Mouse (Mus musculus): ENCODE results near the gene Mios. TPM values are rescaled to one million over a fixed set of nuclear protein-coding genes. Genes with fewer than 3 reads are reported as not detected.
A peak's percentile ranks its signal among the peaks of the same experiment; 100 is the strongest.

The Mios gene
- 10 to 100 TPM; 22.1 to 24.3 TPM for total RNA-seq (2021)
- long read RNA-seq, experiment 1, transcript Mios-201 (12 exons, 3,710 nt): major isoform, 15 of 25 reads
- long read RNA-seq, experiment 1, partial matches to known transcripts: 1 of 25 reads
- long read RNA-seq, experiment 1, other reads (novel, unspliced or antisense): 9 of 25 reads
- long read RNA-seq, experiment 2, transcript Mios-201 (12 exons, 3,710 nt): major isoform, 24 of 28 reads
- long read RNA-seq, experiment 2, partial matches to known transcripts: 1 of 28 reads
- long read RNA-seq, experiment 2, other reads (novel, unspliced or antisense): 3 of 28 reads

GRCm38 (mm10) chr6:8209047-8209865 is at the start of gene Mios:
Gene Mios, plus strand, starts transcription at chr6:8209222.
- peak; percentile 71 to 81 for DNase-seq (ENCODE audit: low spot score in 2 of 2)
- intact Hi-C loops (cut with DNase I): no loop called here

GRCm38 (mm10) chr6:8160001-8160400 is 49.0 kb upstream of the Mios start:
- no peak for DNase-seq (ENCODE audit: low spot score in 2 of 2)
- intact Hi-C loops (cut with DNase I): no loop called here

GRCm38 (mm10) chr6:8164741-8165140 is 44.3 kb upstream of the Mios start:
- intact Hi-C loops (cut with DNase I): no loop called here
- no peak for DNase-seq (ENCODE audit: low spot score in 2 of 2)

GRCm38 (mm10) chr6:8172101-8172500 is 36.9 kb upstream of the Mios start:
- intact Hi-C loops (cut with DNase I): no loop called here
- no peak for DNase-seq (ENCODE audit: low spot score in 2 of 2)

- intact Hi-C loops (cut with DNase I): no loop called here
- DNase-seq (ENCODE audit: low spot score in 2 of 2): no peak
These were observed 35.0 kb upstream of the Mios start for GRCm38 (mm10) chr6:8174062-8174461.

DNA sequence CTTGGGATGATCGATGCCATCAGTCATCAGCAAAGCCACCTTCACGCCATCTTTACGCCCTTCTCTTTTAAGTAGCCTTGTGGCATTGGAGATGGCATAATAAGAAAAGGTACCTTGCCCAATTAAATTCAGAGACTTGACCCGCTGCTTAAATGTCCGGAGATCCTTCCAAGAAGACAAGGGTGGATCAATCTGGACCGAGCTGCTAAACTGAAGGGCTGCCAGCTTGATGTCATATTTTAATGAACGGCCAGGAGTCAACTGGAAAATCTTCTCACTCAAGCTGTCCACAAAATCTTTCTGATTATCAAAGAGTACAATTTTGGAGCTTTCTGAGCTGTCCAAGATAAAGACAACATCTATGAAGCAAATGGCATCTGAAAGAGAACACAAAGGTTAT is 33.7 kb upstream of the Mios start:
- DNase-seq (ENCODE audit: low spot score in 2 of 2): no peak
- intact Hi-C loops (cut with DNase I): loop anchor here (5.0 kb wide), 1 partner anchor 328 kb away; no protein-coding TSS in a partner anchor

GRCm38 (mm10) chr6:8176116-8176515 is 32.9 kb upstream of the Mios start:
- DNase-seq (ENCODE audit: low spot score in 2 of 2): no peak
- intact Hi-C loops (cut with DNase I): loop anchor here (5.0 kb wide), 1 partner anchor 329 kb away; no protein-coding TSS in a partner anchor

- intact Hi-C loops (cut with DNase I): loop anchor here (5.0 kb wide), 1 partner anchor 331 kb away; no protein-coding TSS in a partner anchor
- DNase-seq (ENCODE audit: low spot score in 2 of 2): peak; percentile 8 to 15
These were observed 30.6 kb upstream of the Mios start for GRCm38 (mm10) chr6:8178397-8178941.

DNA sequence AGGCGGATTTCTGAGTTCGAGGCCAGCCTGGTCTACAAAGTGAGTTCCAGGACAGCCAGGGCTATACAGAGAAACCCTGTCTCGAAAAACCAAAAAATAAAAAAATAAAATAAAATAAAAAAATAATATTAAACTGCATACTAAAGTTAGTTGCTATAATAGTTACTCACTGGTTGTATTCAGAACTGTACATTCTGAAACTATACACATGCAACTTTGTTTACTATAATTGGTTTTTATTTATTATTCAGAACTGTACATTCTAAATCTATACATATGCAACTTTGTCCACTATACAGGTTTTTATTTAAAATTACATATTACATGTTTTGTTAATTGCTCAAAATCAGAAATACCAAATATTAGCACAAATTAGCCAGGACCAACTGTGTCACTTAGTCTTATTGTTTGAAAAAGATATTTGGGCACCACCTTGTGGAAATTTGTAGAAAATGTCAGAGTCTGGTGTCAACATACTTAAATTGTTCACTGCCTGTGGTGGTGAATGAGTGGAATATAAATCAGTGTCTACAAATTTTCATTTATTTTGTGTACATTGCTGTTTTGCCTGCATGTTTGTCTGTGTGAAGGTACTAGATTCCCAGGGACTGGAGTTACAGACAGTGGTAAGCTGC is 20.3 kb upstream of the Mios start:
- DNase-seq (ENCODE audit: low spot score in 2 of 2): peak; percentile 47 to 63
- intact Hi-C loops (cut with DNase I): loop anchor here (5.0 kb wide), 2 partner anchors 121 to 456 kb away; no protein-coding TSS in a partner anchor

DNA sequence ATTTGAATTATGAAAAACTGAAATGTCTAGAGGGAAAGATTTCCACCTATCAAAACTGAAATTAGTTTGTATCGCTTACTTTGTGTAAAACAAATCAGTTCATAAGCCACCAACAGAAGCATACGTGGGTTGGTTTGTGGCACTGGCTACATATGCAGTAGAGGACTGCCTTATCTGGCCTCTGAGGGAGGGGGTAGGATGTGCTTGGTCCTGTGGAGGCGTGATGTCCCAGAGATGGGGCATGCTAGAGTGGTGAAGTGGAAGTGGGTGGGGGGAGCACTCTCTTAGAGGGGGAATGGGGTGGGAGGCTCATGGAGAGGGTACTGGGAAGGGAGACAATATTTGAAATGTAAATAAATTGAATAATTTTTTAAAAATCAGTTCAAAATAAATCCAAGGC is 19.1 kb upstream of the Mios start:
- intact Hi-C loops (cut with DNase I): loop anchor here (5.0 kb wide), 2 partner anchors 123 to 458 kb away; no protein-coding TSS in a partner anchor

DNA sequence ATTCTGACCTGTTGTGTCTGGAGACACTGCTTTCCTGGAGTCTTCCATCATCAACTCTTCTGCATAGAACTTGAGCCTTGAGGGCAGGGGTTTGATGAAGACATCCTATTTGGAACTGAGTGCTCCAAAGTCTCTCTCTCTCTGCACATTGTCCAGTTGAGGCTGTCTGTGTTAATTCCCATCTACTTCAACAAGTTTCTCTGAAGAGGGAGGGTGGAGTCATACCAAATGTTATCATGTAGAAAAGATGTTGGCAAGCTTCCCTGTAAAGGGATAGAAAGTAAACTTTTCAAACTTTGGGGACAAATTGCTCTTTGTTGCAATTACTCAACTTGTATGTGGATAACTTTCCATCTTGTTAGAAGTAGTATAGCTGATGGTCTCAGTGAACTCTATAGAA is 16.5 kb upstream of the Mios start, which contains the start of gene Col28a1:
Gene Col28a1 (minus strand): TSS at position 101 of the 400 bp plus-strand sequence.
- DNase-seq (ENCODE audit: low spot score in 2 of 2): no peak
- intact Hi-C loops (cut with DNase I): no loop called here

More for the DNA sequence above, 19.1 kb upstream of the Mios start:
- no peak for DNase-seq (ENCODE audit: low spot score in 2 of 2)

DNA sequence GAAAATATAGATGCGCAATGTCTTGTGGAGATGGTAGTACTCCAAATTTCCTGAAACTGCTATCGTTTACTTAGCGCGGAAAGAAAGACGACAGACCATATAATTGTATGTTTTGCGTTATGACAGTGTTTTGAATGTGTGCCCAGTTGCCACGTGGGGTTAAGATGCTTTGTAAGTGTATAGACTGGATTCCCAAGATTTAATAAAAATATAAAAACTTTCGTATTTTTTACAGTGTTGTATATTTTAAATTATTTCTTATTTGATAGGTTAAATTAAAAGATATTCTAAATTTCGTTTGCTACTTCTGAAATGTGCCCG is 804 bp downstream of the Mios start:
- no peak for DNase-seq (ENCODE audit: low spot score in 2 of 2)
- intact Hi-C loops (cut with DNase I): no loop called here

DNA sequence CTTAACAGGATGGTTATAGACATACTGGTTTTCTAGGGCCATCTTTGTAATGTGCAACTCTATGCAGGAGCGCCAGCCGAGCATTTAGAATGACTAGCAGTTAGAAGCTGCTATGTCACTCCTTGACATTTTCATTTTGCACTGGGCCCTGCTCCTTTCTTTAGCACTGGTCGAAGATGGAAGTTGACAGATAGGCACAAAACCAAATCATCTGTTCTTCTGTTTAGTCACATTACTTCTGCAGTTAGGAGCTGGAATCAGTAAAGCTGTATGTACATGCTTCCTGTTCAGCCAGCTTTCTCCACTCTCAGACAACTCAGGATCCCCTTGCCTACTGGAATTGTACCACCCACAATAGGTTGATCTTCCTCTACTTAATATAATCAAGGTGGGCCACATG is 1.6 kb downstream of the Mios start:
- intact Hi-C loops (cut with DNase I): no loop called here
- DNase-seq (ENCODE audit: low spot score in 2 of 2): no peak

DNA sequence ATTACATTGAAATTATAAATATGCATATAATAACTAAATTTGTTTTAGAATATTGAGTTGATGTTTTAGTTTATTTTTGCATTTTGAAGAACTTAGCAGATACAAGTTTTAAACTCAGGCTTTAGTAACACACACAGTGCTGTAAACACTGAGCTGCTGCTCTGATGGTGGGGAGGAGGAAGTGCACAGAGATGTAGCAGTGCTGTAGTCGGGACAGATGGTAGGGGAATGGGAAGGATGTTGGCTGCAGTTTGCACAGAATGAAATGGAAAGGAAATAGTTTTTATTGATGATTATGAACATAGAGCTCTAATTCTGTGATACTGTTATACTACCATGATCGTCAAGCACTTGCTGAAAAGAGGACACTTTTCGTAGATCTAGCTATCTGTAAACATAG is 18.0 kb downstream of the Mios start:
- DNase-seq (ENCODE audit: low spot score in 2 of 2): no peak
- intact Hi-C loops (cut with DNase I): no loop called here

GRCm38 (mm10) chr6:8228596-8228995 is 19.6 kb downstream of the Mios start:
- intact Hi-C loops (cut with DNase I): no loop called here
- no peak for DNase-seq (ENCODE audit: low spot score in 2 of 2)

DNA sequence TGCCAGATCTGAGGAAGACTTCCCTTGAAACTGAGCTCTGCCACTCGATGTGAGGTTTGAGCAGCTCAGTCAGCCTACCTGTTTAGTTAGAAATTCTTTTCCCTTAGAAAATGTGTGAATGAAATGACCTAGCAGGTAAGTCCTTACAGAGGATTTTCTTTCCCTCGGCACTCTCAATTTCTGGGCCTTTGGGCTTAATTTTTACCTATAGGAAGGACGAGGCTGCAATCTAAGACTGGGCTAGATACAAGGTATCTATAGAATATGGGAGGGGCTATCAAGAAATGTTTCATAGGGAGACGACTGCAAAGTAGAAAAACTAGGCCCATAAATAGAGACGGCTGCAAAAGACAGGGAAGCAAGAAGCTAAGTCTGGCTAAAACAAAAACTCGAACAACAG is 49.3 kb downstream of the Mios start:
- intact Hi-C loops (cut with DNase I): loop anchor here (5.0 kb wide), 1 partner anchor 479 kb away; no protein-coding TSS in a partner anchor
- no peak for DNase-seq (ENCODE audit: low spot score in 2 of 2)

GRCm38 (mm10) chr6:8259004-8259666 is 50.1 kb downstream of the Mios start, which contains the start of the genes Rpa3, Umad1 and Gm45062:
Gene Rpa3, minus strand, starts transcription at chr6:8259173.
Gene Umad1, plus strand, starts transcription at chr6:8259288.
Gene Gm45062, plus strand, starts transcription at chr6:8259450.
- intact Hi-C loops (cut with DNase I): loop anchor here (5.0 kb wide), 1 partner anchor 478 kb away; no protein-coding TSS in a partner anchor
- DNase-seq (ENCODE audit: low spot score in 2 of 2): peak; percentile 98 to 99

- intact Hi-C loops (cut with DNase I): loop anchor here (5.0 kb wide), 1 partner anchor 478 kb away; no protein-coding TSS in a partner anchor
- DNase-seq (ENCODE audit: low spot score in 2 of 2): peak in 1 of 2 experiments; percentile 33
These were observed 50.6 kb downstream of the Mios start for GRCm38 (mm10) chr6:8259667-8260044.

DNA sequence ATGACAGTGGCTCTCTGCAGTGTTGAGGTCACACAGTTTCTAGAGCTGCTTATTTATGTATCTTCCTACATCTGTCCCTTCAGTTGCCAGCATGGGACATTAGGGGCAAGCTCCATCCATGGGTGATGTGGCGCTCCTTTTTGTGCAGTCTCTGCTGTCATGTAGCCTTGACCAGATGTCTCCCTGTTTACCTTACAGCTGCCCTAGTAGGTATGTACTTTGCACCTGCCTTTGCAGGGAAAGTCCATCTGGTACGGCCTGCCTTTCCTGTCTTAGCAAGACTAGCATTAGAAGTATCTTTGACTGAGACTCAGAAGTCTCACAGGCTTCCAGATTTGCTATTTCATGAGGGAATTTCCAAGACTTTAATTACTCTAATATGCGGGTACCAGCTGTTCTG is 62.0 kb downstream of the Mios start:
- DNase-seq (ENCODE audit: low spot score in 2 of 2): no peak
- intact Hi-C loops (cut with DNase I): loop anchor here (10.0 kb wide), 1 partner anchor 564 kb away; no protein-coding TSS in a partner anchor
